In the genomic region with DNA sequence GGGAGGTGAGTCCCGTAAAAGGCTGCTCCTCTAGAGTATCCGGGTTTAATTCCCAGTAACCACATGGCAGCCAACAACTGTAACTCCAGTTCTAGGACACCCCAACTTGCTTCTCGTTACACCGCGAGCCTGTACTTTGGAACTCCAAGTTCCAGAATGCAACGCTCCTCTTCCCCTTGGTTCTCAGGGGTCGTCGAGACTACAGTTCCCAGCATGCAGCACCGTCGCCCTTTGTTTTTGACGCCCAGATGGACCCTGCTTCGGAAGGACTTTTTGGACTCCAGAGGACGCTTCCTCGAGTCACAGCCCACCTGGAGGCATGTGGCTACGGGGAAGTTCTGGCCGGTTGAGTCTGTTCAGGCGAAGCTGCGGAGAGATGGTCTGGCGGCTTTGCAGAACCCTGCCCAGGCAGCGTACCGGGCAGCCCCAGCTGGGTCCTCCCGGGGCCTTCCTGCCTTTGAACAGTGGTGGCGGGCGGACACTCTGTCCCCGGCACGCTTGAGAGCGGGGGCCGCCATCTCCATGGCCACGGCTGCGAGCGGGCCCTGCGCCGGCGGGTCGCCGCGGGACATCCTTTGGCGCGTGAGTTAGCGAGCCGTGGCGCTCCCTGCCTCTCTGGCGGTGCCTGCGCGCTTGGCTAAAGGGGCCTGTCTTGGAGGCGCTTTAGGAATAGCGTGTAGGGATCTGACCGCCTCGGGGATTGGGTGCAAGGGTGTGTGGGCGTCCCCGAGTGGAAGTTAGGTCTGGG, we compare ENCODE assay signal across 8 mouse cellular contexts. TPM values are rescaled to one million over a fixed set of nuclear protein-coding genes. Genes with fewer than 3 reads are reported as not detected.
DNase-seq lines count a peak whose midpoint lies in the region; ATAC-seq lines count a peak whose summit lies in the region.

A gene (plus strand): TSS at position 218 of the 748 bp plus-strand sequence.

- H3K4me3 ChIP-seq in hindbrain, embryonic 12.5 days, result peak within 1 kb of the TSS; percentile 81

- H3K36me3 ChIP-seq in hindbrain, embryonic 12.5 days, result peaks cover 17% of the 10 kb centered on the region

- peak within 1 kb of the TSS; percentile 76 for H3K4me2 ChIP-seq in hindbrain, embryonic 12.5 days (replicated peaks)

- H3K9ac ChIP-seq in hindbrain, embryonic 12.5 days, result peak within 1 kb of the TSS; percentile 82

- ATAC-seq in hindbrain, embryonic 12.5 days (ENCODE audit: low FRiP score), result peak; percentile 99

- WGBS in hindbrain, embryonic 12.5 days, result under 1% methylated on average over 51 of the region's 51 CpGs

- H3K4me1 ChIP-seq in hindbrain, embryonic 12.5 days, result peaks cover 8% of the 10 kb centered on the region

- DNase-seq in Muller cell, postnatal 12 days (ENCODE audit: inconsistent ontology term), result peak; percentile 93
- DNase-seq in cerebellum, adult 9-11 months, result peak; percentile 83
- peak; percentile 74 to 84 for DNase-seq in frontal cortex, postnatal 10 days (ENCODE audit: low spot score in 2 of 2)
- peak; percentile 89 to 94 for DNase-seq in layer of hippocampus, postnatal 14 days (ENCODE audit: low spot score in 2 of 2)
- DNase-seq in lung, postnatal 14 days, result peak; percentile 80
- peak; percentile 75 for DNase-seq in retina, adult 2 months (ENCODE audit: low read depth, low spot score)
- DNase-seq in thymus, postnatal 36 days, result peak; percentile 87

- peak within 1 kb of the TSS; percentile 89 for H3K27ac ChIP-seq in hindbrain, embryonic 12.5 days

- no peaks in the 10 kb centered on the region for H3K9me3 ChIP-seq in hindbrain, embryonic 12.5 days (replicated peaks)

- H3K27me3 ChIP-seq in hindbrain, embryonic 12.5 days, result no peaks in the 10 kb centered on the region

RNA-seq across cellular contexts. Expression of the gene that starts here (rescaled TPM):
- 28.7 and 28.8 TPM in 2 replicates for polyA plus RNA-seq in hindbrain, embryonic 12.5 days (2016; fragmentation: Nextera tagmentation; extraction: Ambion mirVana)
- 10 to 100 TPM; 15.2 to 15.4 TPM for total RNA-seq in layer of hippocampus, postnatal 14 days (2021)

Comparison
In these comparisons a context has a peak if more than half of its experiments do, and no peak if none do; other contexts are left out.
1. Peak in every context shown above with its lines: DNase-seq, ATAC-seq, H3K4me3 ChIP-seq and H3K27ac ChIP-seq.